Mouse (Mus musculus): ENCODE measurements around the gene Zfp119b. TPM values are rescaled to one million over a fixed set of nuclear protein-coding genes. Genes with fewer than 3 reads are reported as not detected.

Gene Zfp119b
- polyA plus RNA-seq, 1 experiment from 2014 or later, result 6.9 TPM

- Histone ChIP-seq H3K4me3 (ENCODE audit: low read depth, low read length) (peak overlapping the region; percentile 41), H3K4me2 (ENCODE audit: low read depth, low read length) (peak overlapping the region; percentile 80), H3K27me3 (ENCODE audit: control insufficient read depth, insufficient read depth, low read length) (peaks cover 2% of the 10 kb centered on the region; the same call in 1 of the 2 replicates), H3K36me3 (replicated peaks; ENCODE audit: control insufficient read depth, insufficient read depth, low read depth, low read length) (no peaks in the 10 kb centered on the region), H3K9ac (replicated peaks; ENCODE audit: low read length) (peak overlapping the region; percentile 51), H3K4me1 (ENCODE audit: control insufficient read depth, insufficient read depth, low read length) (no peaks in the 10 kb centered on the region), H3K9me3 (replicated peaks; ENCODE audit: control insufficient read depth, low read length) (no peaks in the 10 kb centered on the region), H3K27ac (replicated peaks; ENCODE audit: low read depth, low read length) (no peak overlapping the region)
- ATAC-seq (replicated peaks; ENCODE audit: insufficient number of reproducible peaks, low FRiP score, low TSS enrichment, low read depth) (no peak), DNase-seq (ENCODE audit: low spot score) (peak; percentile 78)
- WGBS, result under 1% methylated on average over 26 of the region's 26 CpGs
Observed at GRCm38 (mm10) chr17:55956129-55956528, 6.8 kb upstream of the Zfp119b start.

- peaks cover 2% of the 10 kb centered on the region; the same call in 1 of the 2 replicates for H3K27me3 ChIP-seq (ENCODE audit: control insufficient read depth, insufficient read depth, low read length)
- no peak overlapping the region for H3K4me2 ChIP-seq (ENCODE audit: low read depth, low read length)
- H3K4me3 ChIP-seq (ENCODE audit: low read depth, low read length), result no peak overlapping the region
- DNase-seq (ENCODE audit: low spot score) (no peak), ATAC-seq (replicated peaks; ENCODE audit: insufficient number of reproducible peaks, low FRiP score, low TSS enrichment, low read depth) (no peak)
- 41% methylated on average over 16 of the region's 16 CpGs for WGBS
- H3K9ac ChIP-seq (replicated peaks; ENCODE audit: low read length), result no peak overlapping the region
- H3K27ac ChIP-seq (replicated peaks; ENCODE audit: low read depth, low read length), result no peak overlapping the region
- H3K4me1 ChIP-seq (ENCODE audit: control insufficient read depth, insufficient read depth, low read length), result no peaks in the 10 kb centered on the region
- H3K9me3 ChIP-seq (replicated peaks; ENCODE audit: control insufficient read depth, low read length), result no peaks in the 10 kb centered on the region
- H3K36me3 ChIP-seq (replicated peaks; ENCODE audit: control insufficient read depth, insufficient read depth, low read depth, low read length), result no peaks in the 10 kb centered on the region
Observed at GRCm38 (mm10) chr17:55954229-55954628, 4.9 kb upstream of the Zfp119b start.

GRCm38 (mm10) chr17:55953751-55954150, 4.5 kb upstream of the Zfp119b start:
- H3K27me3 ChIP-seq (ENCODE audit: control insufficient read depth, insufficient read depth, low read length), result peaks cover 2% of the 10 kb centered on the region; the same call in 1 of the 2 replicates
- no peak overlapping the region for H3K9ac ChIP-seq (replicated peaks; ENCODE audit: low read length)
- no peak overlapping the region for H3K4me3 ChIP-seq (ENCODE audit: low read depth, low read length)
- no peaks in the 10 kb centered on the region for H3K36me3 ChIP-seq (replicated peaks; ENCODE audit: control insufficient read depth, insufficient read depth, low read depth, low read length)
- no peaks in the 10 kb centered on the region for H3K4me1 ChIP-seq (ENCODE audit: control insufficient read depth, insufficient read depth, low read length)
- no peaks in the 10 kb centered on the region for H3K9me3 ChIP-seq (replicated peaks; ENCODE audit: control insufficient read depth, low read length)
- H3K27ac ChIP-seq (replicated peaks; ENCODE audit: low read depth, low read length), result no peak overlapping the region
- H3K4me2 ChIP-seq (ENCODE audit: low read depth, low read length), result no peak overlapping the region
- 85% methylated on average over 6 of the region's 6 CpGs for WGBS
- no peak for DNase-seq (ENCODE audit: low spot score)
- no peak for ATAC-seq (replicated peaks; ENCODE audit: insufficient number of reproducible peaks, low FRiP score, low TSS enrichment, low read depth)

GRCm38 (mm10) chr17:55952447-55953027, 3.2 kb upstream of the Zfp119b start, which contains the start of gene Ebi3:
Gene Ebi3 (plus strand): TSS chr17:55952640.
- Histone ChIP-seq H3K9me3 (replicated peaks; ENCODE audit: control insufficient read depth, low read length) (no peaks in the 10 kb centered on the region), H3K27me3 (ENCODE audit: control insufficient read depth, insufficient read depth, low read length) (peaks cover 2% of the 10 kb centered on the region; the same call in 1 of the 2 replicates), H3K36me3 (replicated peaks; ENCODE audit: control insufficient read depth, insufficient read depth, low read depth, low read length) (no peaks in the 10 kb centered on the region), H3K4me1 (ENCODE audit: control insufficient read depth, insufficient read depth, low read length) (no peaks in the 10 kb centered on the region), H3K27ac (replicated peaks; ENCODE audit: low read depth, low read length) (no peak within 1 kb of the TSS), H3K9ac (replicated peaks; ENCODE audit: low read length) (no peak within 1 kb of the TSS), H3K4me3 (ENCODE audit: low read depth, low read length) (no peak within 1 kb of the TSS), H3K4me2 (ENCODE audit: low read depth, low read length) (no peak within 1 kb of the TSS)
- ATAC-seq (replicated peaks; ENCODE audit: insufficient number of reproducible peaks, low FRiP score, low TSS enrichment, low read depth), result no peak
- WGBS, result 71% methylated on average over 6 of the region's 6 CpGs
- no peak for DNase-seq (ENCODE audit: low spot score)

GRCm38 (mm10) chr17:55952041-55952440, 2.7 kb upstream of the Zfp119b start:
- no peak overlapping the region for H3K4me3 ChIP-seq (ENCODE audit: low read depth, low read length)
- H3K36me3 ChIP-seq (replicated peaks; ENCODE audit: control insufficient read depth, insufficient read depth, low read depth, low read length), result no peaks in the 10 kb centered on the region
- peaks cover 2% of the 10 kb centered on the region; the same call in 1 of the 2 replicates for H3K27me3 ChIP-seq (ENCODE audit: control insufficient read depth, insufficient read depth, low read length)
- H3K9ac ChIP-seq (replicated peaks; ENCODE audit: low read length), result no peak overlapping the region
- H3K4me1 ChIP-seq (ENCODE audit: control insufficient read depth, insufficient read depth, low read length), result no peaks in the 10 kb centered on the region
- no peak overlapping the region for H3K27ac ChIP-seq (replicated peaks; ENCODE audit: low read depth, low read length)
- ATAC-seq (replicated peaks; ENCODE audit: insufficient number of reproducible peaks, low FRiP score, low TSS enrichment, low read depth) (no peak), DNase-seq (ENCODE audit: low spot score) (no peak)
- H3K4me2 ChIP-seq (ENCODE audit: low read depth, low read length), result no peak overlapping the region
- no peaks in the 10 kb centered on the region for H3K9me3 ChIP-seq (replicated peaks; ENCODE audit: control insufficient read depth, low read length)

- no peaks in the 10 kb centered on the region for H3K36me3 ChIP-seq (replicated peaks; ENCODE audit: control insufficient read depth, insufficient read depth, low read depth, low read length)
- H3K4me2 ChIP-seq (ENCODE audit: low read depth, low read length), result no peak overlapping the region
- no peaks in the 10 kb centered on the region for H3K4me1 ChIP-seq (ENCODE audit: control insufficient read depth, insufficient read depth, low read length)
- WGBS, result 80% methylated on average over 9 of the region's 9 CpGs
- H3K9ac ChIP-seq (replicated peaks; ENCODE audit: low read length), result no peak overlapping the region
- H3K4me3 ChIP-seq (ENCODE audit: low read depth, low read length), result no peak overlapping the region
- ATAC-seq (replicated peaks; ENCODE audit: insufficient number of reproducible peaks, low FRiP score, low TSS enrichment, low read depth), result no peak
- DNase-seq (ENCODE audit: low spot score), result no peak
- no peak overlapping the region for H3K27ac ChIP-seq (replicated peaks; ENCODE audit: low read depth, low read length)
- no peaks in the 10 kb centered on the region; the same call in 1 of the 2 replicates for H3K27me3 ChIP-seq (ENCODE audit: control insufficient read depth, insufficient read depth, low read length)
- no peaks in the 10 kb centered on the region for H3K9me3 ChIP-seq (replicated peaks; ENCODE audit: control insufficient read depth, low read length)
Observed at GRCm38 (mm10) chr17:55950601-55951000, 1.3 kb upstream of the Zfp119b start.

- no peak for DNase-seq (ENCODE audit: low spot score)
- no peaks in the 10 kb centered on the region for H3K4me1 ChIP-seq (ENCODE audit: control insufficient read depth, insufficient read depth, low read length)
- no peaks in the 10 kb centered on the region for H3K36me3 ChIP-seq (replicated peaks; ENCODE audit: control insufficient read depth, insufficient read depth, low read depth, low read length)
- no peak overlapping the region for H3K9ac ChIP-seq (replicated peaks; ENCODE audit: low read length)
- no peaks in the 10 kb centered on the region for H3K27me3 ChIP-seq (ENCODE audit: control insufficient read depth, insufficient read depth, low read length)
- no peak overlapping the region for H3K4me2 ChIP-seq (ENCODE audit: low read depth, low read length)
- 90% methylated on average over 4 of the region's 4 CpGs for WGBS
- no peak for ATAC-seq (replicated peaks; ENCODE audit: insufficient number of reproducible peaks, low FRiP score, low TSS enrichment, low read depth)
- H3K9me3 ChIP-seq (replicated peaks; ENCODE audit: control insufficient read depth, low read length), result no peaks in the 10 kb centered on the region
- no peak overlapping the region for H3K27ac ChIP-seq (replicated peaks; ENCODE audit: low read depth, low read length)
- H3K4me3 ChIP-seq (ENCODE audit: low read depth, low read length), result no peak overlapping the region
Observed at GRCm38 (mm10) chr17:55948647-55949046, 653 bp downstream of the Zfp119b start.

GRCm38 (mm10) chr17:55945696-55946095, 3.6 kb downstream of the Zfp119b start:
- Histone ChIP-seq H3K9ac (replicated peaks; ENCODE audit: low read length) (peak overlapping the region; percentile 60), H3K9me3 (replicated peaks; ENCODE audit: control insufficient read depth, low read length) (no peaks in the 10 kb centered on the region), H3K4me3 (ENCODE audit: low read depth, low read length) (peak overlapping the region; percentile 41), H3K4me2 (ENCODE audit: low read depth, low read length) (peak overlapping the region; percentile 68), H3K27ac (replicated peaks; ENCODE audit: low read depth, low read length) (no peak overlapping the region), H3K36me3 (replicated peaks; ENCODE audit: control insufficient read depth, insufficient read depth, low read depth, low read length) (no peaks in the 10 kb centered on the region), H3K27me3 (ENCODE audit: control insufficient read depth, insufficient read depth, low read length) (no peaks in the 10 kb centered on the region), H3K4me1 (ENCODE audit: control insufficient read depth, insufficient read depth, low read length) (no peaks in the 10 kb centered on the region)
- DNase-seq (ENCODE audit: low spot score) (no peak), ATAC-seq (replicated peaks; ENCODE audit: insufficient number of reproducible peaks, low FRiP score, low TSS enrichment, low read depth) (no peak)
- 29% methylated on average over 5 of the region's 5 CpGs for WGBS

Data from embryonic facial prominence, embryonic 11.5 days (tissue).